Mouse (Mus musculus) stomach, embryonic 16.5 days (tissue): ENCODE results near the gene Ly86. TPM values are rescaled to one million over a fixed set of nuclear protein-coding genes. Genes with fewer than 3 reads are reported as not detected.

ENCODE experiments used
- ATAC-seq: fragments of 200-750 bp; cut with Nextera tagmentation; 2 replicates; pipeline ENCODE4 v1.8.0; 2017; ENCODE audit warnings: moderate number of reproducible peaks, moderate TSS enrichment; ENCODE audit not compliant: insufficient read depth, low FRiP score
- H3K27ac ChIP-seq: fragments of 300-500 bp; sonication (generic); 2 replicates; pipeline ENCODE4 v1.5.1; 2014; ENCODE audit warnings: low read length
- H3K27me3 ChIP-seq: fragments of 300-500 bp; sonication (generic); 2 replicates; pipeline ENCODE4 v1.6.1; 2014; ENCODE audit warnings: low read length, control low read depth, mixed read lengths; ENCODE audit not compliant: control insufficient read depth, insufficient read depth
- H3K36me3 ChIP-seq: fragments of 300-500 bp; sonication (generic); 2 replicates; pipeline ENCODE4 v1.6.1; 2014; ENCODE audit warnings: low read length; ENCODE audit not compliant: control insufficient read depth, insufficient read depth
- H3K4me1 ChIP-seq: fragments of 300-500 bp; sonication (generic); 2 replicates; pipeline ENCODE4 v1.6.1; 2014; ENCODE audit warnings: low read length, control low read depth, mixed read lengths; ENCODE audit not compliant: control insufficient read depth, insufficient read depth
- H3K4me2 ChIP-seq: fragments of 300-500 bp; sonication (generic); 2 replicates; pipeline ENCODE4 v1.6.1; 2014; ENCODE audit warnings: low read depth, low read length, mixed read lengths
- H3K4me3 ChIP-seq: fragments of 300-500 bp; sonication (generic); replicated peaks from 2 replicates; pipeline ENCODE4 v1.5.1; 2014; ENCODE audit warnings: mild to moderate bottlenecking, low read length
- H3K9ac ChIP-seq: fragments of 300-500 bp; sonication (generic); 2 replicates; pipeline ENCODE4 v1.6.1; 2014; ENCODE audit warnings: low read length
- H3K9me3 ChIP-seq: fragments of 300-500 bp; sonication (generic); replicated peaks from 2 replicates; pipeline ENCODE4 v1.6.1; 2016; ENCODE audit warnings: low read length, control low read depth; ENCODE audit not compliant: control insufficient read depth
- WGBS: fragments of 180-500 bp; shearing (Covaris S2); extraction: QIAGEN DNeasy Blood & Tissue Kit; methylation state at CpG from one replicate; pipeline ENCODE4 v1.1.7; 2014; 5-methylcytosine and 5-hydroxymethylcytosine counted together
- polyA plus RNA-seq: library from polyadenylated mRNA; unstranded; fragments of >200 nt; fragmentation: Nextera tagmentation; extraction: Ambion mirVana; gene quantifications from 2 replicates; pipeline ENCODE4 v1.2.1, GENCODE M21; 2015

Ly86 gene
- polyA plus RNA-seq, 1 experiment from 2014 or later: 10.1 TPM

- Histone ChIP-seq H3K4me1 (peaks cover 47% of the 10 kb centered on the region), H3K4me3 (no peak overlapping the region), H3K27me3 (no peaks in the 10 kb centered on the region), H3K4me2 (no peak overlapping the region), H3K36me3 (no peaks in the 10 kb centered on the region), H3K27ac (peak overlapping the region; percentile 66), H3K9ac (no peak overlapping the region), H3K9me3 (no peaks in the 10 kb centered on the region)
- no peak for ATAC-seq
- 54% methylated on average over 6 of the region's 6 CpGs for WGBS
Observed at GRCm38 (mm10) chr13:37454356-37454755, 109.3 kb downstream of the Ly86 start.

- Histone ChIP-seq H3K27ac (peak overlapping the region; percentile 90), H3K4me3 (no peak overlapping the region), H3K36me3 (no peaks in the 10 kb centered on the region), H3K9ac (no peak overlapping the region), H3K4me1 (peaks cover 52% of the 10 kb centered on the region), H3K27me3 (no peaks in the 10 kb centered on the region), H3K4me2 (no peak overlapping the region), H3K9me3 (no peaks in the 10 kb centered on the region)
- no peak for ATAC-seq
- WGBS: 50% methylated on average over 3 of the region's 3 CpGs
Observed at GRCm38 (mm10) chr13:37455561-37455960, 110.6 kb downstream of the Ly86 start.

- H3K4me1 ChIP-seq: peaks cover 46% of the 10 kb centered on the region
- ATAC-seq: peak; percentile 77
- no peak overlapping the region for H3K4me3 ChIP-seq
- H3K4me2 ChIP-seq: no peak overlapping the region; the same call in 1 of the 2 replicates
- H3K9ac ChIP-seq: peak overlapping the region; percentile 40; the same call in 1 of the 2 replicates
- H3K27me3 ChIP-seq: no peaks in the 10 kb centered on the region
- H3K27ac ChIP-seq: peak overlapping the region; percentile 90
- no peaks in the 10 kb centered on the region for H3K9me3 ChIP-seq
- WGBS: 24% methylated on average over 11 of the region's 11 CpGs
- H3K36me3 ChIP-seq: no peaks in the 10 kb centered on the region
Observed at GRCm38 (mm10) chr13:37457007-37457827, 112.2 kb downstream of the Ly86 start.

DNA sequence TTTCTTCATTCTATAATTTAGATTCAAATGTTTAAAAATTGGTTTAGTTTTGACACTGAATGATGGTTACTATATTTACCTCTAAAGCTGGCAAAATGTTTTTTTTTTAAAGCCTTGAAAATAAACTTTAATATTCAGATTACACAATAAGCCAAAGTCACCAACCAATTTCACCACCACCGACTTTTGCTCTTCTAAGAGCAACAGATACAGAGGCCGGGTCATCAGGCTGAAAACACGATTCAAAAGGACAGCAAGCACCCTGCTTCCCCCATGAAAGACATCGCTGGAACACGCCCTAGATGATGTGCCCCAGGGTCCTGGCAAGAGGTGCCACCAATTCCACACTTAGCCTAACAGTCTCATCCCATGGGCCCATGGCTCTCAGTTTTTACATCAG lies 113.5 kb downstream of the Ly86 start:
- ATAC-seq: no peak
- no peaks in the 10 kb centered on the region for H3K27me3 ChIP-seq
- peaks cover 35% of the 10 kb centered on the region for H3K4me1 ChIP-seq
- H3K9me3 ChIP-seq: no peaks in the 10 kb centered on the region
- WGBS: 76% methylated on average over 5 of the region's 5 CpGs
- H3K4me2 ChIP-seq: no peak overlapping the region
- no peak overlapping the region for H3K27ac ChIP-seq
- H3K4me3 ChIP-seq: no peak overlapping the region
- no peaks in the 10 kb centered on the region for H3K36me3 ChIP-seq
- no peak overlapping the region for H3K9ac ChIP-seq

- Histone ChIP-seq H3K4me1 (peaks cover 35% of the 10 kb centered on the region), H3K9me3 (no peaks in the 10 kb centered on the region), H3K4me3 (no peak overlapping the region), H3K4me2 (no peak overlapping the region), H3K27ac (no peak overlapping the region), H3K9ac (no peak overlapping the region), H3K27me3 (no peaks in the 10 kb centered on the region), H3K36me3 (no peaks in the 10 kb centered on the region)
- WGBS: 71% methylated on average over 10 of the region's 10 CpGs
- ATAC-seq: no peak
Observed at GRCm38 (mm10) chr13:37459022-37459421, 114.0 kb downstream of the Ly86 start.

DNA sequence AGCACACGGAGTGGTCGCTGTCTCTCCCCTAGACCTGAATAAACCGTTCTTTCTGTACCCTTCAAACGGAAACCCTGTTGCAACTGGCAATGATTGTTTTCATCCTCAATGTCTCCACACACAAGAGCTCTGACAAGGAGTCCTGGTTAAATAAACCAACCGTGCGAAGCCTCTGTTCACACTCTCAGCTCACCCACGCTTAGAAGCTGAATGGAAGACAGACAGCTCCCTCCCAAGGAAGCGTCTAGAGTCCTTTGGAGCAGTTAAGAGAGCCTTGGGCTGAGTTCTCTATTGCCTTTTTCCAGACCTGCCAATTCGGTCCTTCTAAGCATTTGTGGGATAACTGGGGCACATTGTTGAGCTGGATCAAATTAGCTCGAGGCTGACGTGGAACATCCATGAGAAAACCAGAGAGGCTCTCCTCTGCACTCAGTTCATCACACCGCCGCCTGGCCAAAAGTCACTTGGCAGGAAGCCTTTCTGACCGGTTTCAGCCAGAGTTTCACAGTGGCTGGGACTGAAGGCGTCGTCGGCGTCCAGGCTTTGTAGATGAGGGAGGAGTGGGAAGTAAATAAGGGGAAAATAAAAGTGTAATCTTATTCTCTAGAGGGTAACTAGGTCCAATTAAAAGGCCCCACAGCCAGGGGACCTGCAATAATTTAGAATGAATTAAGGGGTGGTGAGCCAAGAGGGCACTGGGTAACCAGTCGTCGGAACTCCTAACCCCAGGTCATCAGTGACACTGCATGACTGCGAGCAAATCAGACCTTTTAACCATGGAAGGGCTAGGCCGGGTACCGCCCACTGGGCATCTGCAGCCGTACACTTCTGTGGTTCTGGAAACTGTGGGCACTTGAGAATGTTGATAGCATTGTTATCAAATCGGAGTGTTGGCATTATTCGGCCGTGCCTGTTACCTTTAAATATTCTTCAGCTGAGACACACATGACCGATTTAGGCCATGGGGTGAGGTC lies 115.2 kb downstream of the Ly86 start:
- H3K27me3 ChIP-seq: no peaks in the 10 kb centered on the region
- peak overlapping the region; percentile 19 for H3K27ac ChIP-seq
- no peaks in the 10 kb centered on the region for H3K9me3 ChIP-seq
- ATAC-seq: no peak
- peaks cover 27% of the 10 kb centered on the region for H3K4me1 ChIP-seq
- WGBS: 62% methylated on average over 28 of the region's 28 CpGs
- no peak overlapping the region for H3K4me3 ChIP-seq
- no peak overlapping the region for H3K4me2 ChIP-seq
- no peak overlapping the region for H3K9ac ChIP-seq
- no peaks in the 10 kb centered on the region for H3K36me3 ChIP-seq

DNA sequence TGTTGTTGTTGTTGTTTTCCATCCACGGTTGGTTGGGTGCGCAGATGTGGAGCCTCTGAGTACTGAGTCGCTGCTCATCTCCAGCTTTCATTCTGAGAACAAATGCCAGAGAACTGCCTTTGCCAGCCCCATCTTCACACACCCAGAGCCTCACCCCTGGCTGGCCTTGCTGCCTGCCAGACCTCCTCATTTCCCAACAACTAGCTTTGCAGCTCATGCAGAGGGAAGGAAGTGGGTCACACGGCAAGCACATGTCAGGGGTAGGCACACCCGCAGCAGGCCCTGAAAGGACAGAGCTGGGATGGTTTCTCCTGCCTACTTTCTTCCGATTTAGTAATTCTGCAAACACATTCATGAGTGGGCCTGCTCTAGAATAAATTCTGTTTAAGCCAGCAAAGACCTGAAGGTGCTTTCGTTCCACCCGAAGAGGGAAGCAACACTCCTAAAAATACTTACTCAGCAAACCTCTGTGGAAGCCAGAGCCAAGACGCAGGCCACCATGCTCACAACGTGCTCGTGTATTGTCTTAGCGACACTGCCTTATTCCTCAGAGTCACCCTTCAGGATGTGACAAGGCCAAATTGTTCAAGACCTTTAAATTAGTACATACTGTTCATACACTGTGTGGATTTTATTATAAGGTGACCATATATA lies 117.2 kb downstream of the Ly86 start:
- no peak overlapping the region for H3K4me2 ChIP-seq
- H3K4me3 ChIP-seq: no peak overlapping the region
- peaks cover 11% of the 10 kb centered on the region for H3K4me1 ChIP-seq
- H3K36me3 ChIP-seq: no peaks in the 10 kb centered on the region
- WGBS: 78% methylated on average over 12 of the region's 12 CpGs
- peak; percentile 34; the same call in 1 of the 2 replicates for ATAC-seq
- no peaks in the 10 kb centered on the region for H3K9me3 ChIP-seq
- H3K27me3 ChIP-seq: no peaks in the 10 kb centered on the region
- H3K9ac ChIP-seq: no peak overlapping the region
- H3K27ac ChIP-seq: no peak overlapping the region; the same call in 1 of the 2 replicates

GRCm38 (mm10) chr13:37465710-37466109 lies 120.7 kb downstream of the Ly86 start:
- no peak overlapping the region for H3K27ac ChIP-seq
- peaks cover 22% of the 10 kb centered on the region for H3K4me1 ChIP-seq
- no peaks in the 10 kb centered on the region for H3K9me3 ChIP-seq
- H3K4me3 ChIP-seq: no peak overlapping the region
- no peak overlapping the region for H3K9ac ChIP-seq
- ATAC-seq: no peak
- no peaks in the 10 kb centered on the region for H3K27me3 ChIP-seq
- H3K36me3 ChIP-seq: no peaks in the 10 kb centered on the region
- WGBS: 68% methylated on average over 6 of the region's 6 CpGs
- H3K4me2 ChIP-seq: no peak overlapping the region
